Mouse (Mus musculus) stomach, postnatal 0 days (tissue): ENCODE measurements around the gene Fry.

Source experiments
- CTCF ChIP-seq: IDR thresholded peaks from 2 replicates; pipeline ENCODE4 v1.5.1; 2016; ENCODE audit warnings: antibody characterized with exemption, low read depth, mild to moderate bottlenecking, moderate library complexity
- EP300 ChIP-seq: optimal IDR thresholded peaks from 2 replicates; pipeline ENCODE3; 2016; ENCODE audit warnings: antibody characterized with exemption

DNA sequence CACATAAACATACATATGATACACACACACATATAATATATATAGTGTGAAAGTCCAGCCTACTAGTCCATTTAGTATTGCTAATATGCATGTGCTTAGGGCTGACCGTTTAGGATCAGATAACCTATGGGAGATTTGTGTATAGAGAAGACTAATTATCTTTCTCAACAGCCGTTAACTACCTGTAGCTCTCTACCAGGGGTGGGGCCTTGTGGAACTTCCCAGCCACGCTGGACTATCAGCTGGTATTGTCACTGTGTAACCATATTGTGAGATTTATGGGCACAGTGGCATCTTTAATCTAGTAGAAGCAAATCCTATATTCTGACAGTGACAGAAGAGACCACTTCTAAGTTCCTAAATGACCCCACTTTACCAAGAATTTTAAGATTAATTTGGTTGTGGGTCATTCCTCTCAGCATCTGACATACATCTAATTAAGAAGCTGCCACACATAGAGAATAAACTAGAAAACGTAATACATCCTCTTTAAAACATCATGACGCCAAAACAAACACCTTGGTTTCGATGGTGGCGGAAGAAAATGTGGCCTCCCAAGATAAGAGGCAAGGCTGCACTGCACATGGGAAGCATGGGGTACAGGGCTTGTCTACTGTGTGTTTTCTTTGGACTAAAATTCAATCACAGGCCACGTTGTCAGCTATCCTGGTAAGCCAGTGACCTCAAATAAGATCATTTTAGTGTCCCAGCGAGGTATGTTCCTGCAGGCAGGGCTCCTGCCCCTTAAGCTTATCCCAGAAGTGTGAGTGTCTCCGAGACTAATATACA is 271.3 kb downstream of the Fry start:
- TF ChIP-seq EP300 (no peak), CTCF (no peak)
